Comparison of ENCODE assay signal across 10 mouse cellular contexts in genomic region chr6:80019861-80020230, GRCm38 (mm10). TPM values are rescaled to one million over a fixed set of nuclear protein-coding genes. Genes with fewer than 3 reads are reported as not detected.
DNase-seq lines count a peak whose midpoint lies in the region; ATAC-seq and TF ChIP-seq lines count a peak whose summit lies in the region.
"Had no signal": no experiment of that assay in that cellular context is flagged by ENCODE, and none has a peak within 500 bp of the region (broad histone marks: within the 10 kb centered on the region; RNA-seq: fewer than 3 reads in every experiment).

No protein-coding gene starts in this region.

- no peaks in the 10 kb centered on the region for H3K36me3 ChIP-seq in heart, embryonic 14.5 days (ENCODE audit: control insufficient read depth, insufficient read depth, low read length)
- peaks cover 6% of the 10 kb centered on the region; the same call in 1 of the 2 replicates for H3K36me3 ChIP-seq in forebrain, postnatal 0 days (ENCODE audit: insufficient read depth)
- H3K36me3 ChIP-seq in midbrain, embryonic 12.5 days = no peaks in the 10 kb centered on the region
- H3K36me3 ChIP-seq: liver, embryonic 13.5 days had no signal

- DNase-seq in heart, adult 9 months (ENCODE audit: low spot score in 2 of 2) = no peak
- DNase-seq in forebrain, postnatal 0 days = peak; percentile 63
- no peak for DNase-seq in spleen, postnatal 14 days (ENCODE audit: low spot score in 2 of 2)
- DNase-seq in urinary bladder, postnatal 25 days (ENCODE audit: low spot score) = no peak
- DNase-seq: liver, embryonic 13.5 days had no signal

- H3K4me1 ChIP-seq in heart, embryonic 14.5 days (ENCODE audit: control insufficient read depth in 2 of 2, insufficient read depth in 2 of 2, low read length in 2 of 2) = no peaks in the 10 kb centered on the region
- no peaks in the 10 kb centered on the region; the same call in 1 of the 2 replicates for H3K4me1 ChIP-seq in cortical plate, adult 2 months (ENCODE audit: control insufficient read depth, insufficient read depth, low read length)
- no peaks in the 10 kb centered on the region for H3K4me1 ChIP-seq in forebrain, postnatal 0 days (ENCODE audit: insufficient read depth)
- peaks cover 4% of the 10 kb centered on the region; the same call in 1 of the 2 replicates for H3K4me1 ChIP-seq in midbrain, embryonic 12.5 days
- H3K4me1 ChIP-seq: liver, embryonic 13.5 days had no signal

- peak overlapping the region; percentile 28 for H3K9ac ChIP-seq in heart, embryonic 14.5 days (ENCODE audit: low read length)
- H3K9ac ChIP-seq in forebrain, postnatal 0 days = peak overlapping the region; percentile 47
- H3K9ac ChIP-seq in midbrain, embryonic 12.5 days (replicated peaks) = peak overlapping the region; percentile 59
- H3K9ac ChIP-seq: liver, embryonic 13.5 days had no signal

- ATAC-seq in heart, embryonic 14.5 days (ENCODE audit: insufficient number of reproducible peaks, insufficient read depth, low FRiP score, low read depth) = no peak
- peak; percentile 45; the same call in 1 of the 2 replicates for ATAC-seq in forebrain, postnatal 0 days
- peak; percentile 52 for ATAC-seq in midbrain, embryonic 12.5 days (ENCODE audit: low FRiP score, low read depth)
- ATAC-seq in granulocyte monocyte progenitor cell, adult 5-6 weeks (replicated peaks; ENCODE audit: poor library complexity, severe bottlenecking) = no peak; the same call in 1 of the 2 replicates

- no peak for TF ChIP-seq CTCF in cortical plate, adult 2 months (IDR thresholded peaks at IDR 0.05; ENCODE audit: extremely low read depth, insufficient read depth, low read length)
- TF ChIP-seq CTCF in forebrain, postnatal 0 days (IDR thresholded peaks at IDR 0.05; ENCODE audit: low read depth) = no peak

- H3K4me2 ChIP-seq in heart, embryonic 14.5 days (ENCODE audit: low read length) = peak overlapping the region; percentile 69
- peak overlapping the region; percentile 55 for H3K4me2 ChIP-seq in forebrain, postnatal 0 days (ENCODE audit: low read depth)
- H3K4me2 ChIP-seq in midbrain, embryonic 12.5 days (replicated peaks) = peak overlapping the region; percentile 74

- H3K4me3 ChIP-seq in heart, embryonic 14.5 days (ENCODE audit: control insufficient read depth in 1 of 2, insufficient read depth in 1 of 2, low read depth in 1 of 2, low read length in 2 of 2) = peak overlapping the region; percentile 41
- H3K4me3 ChIP-seq in cortical plate, adult 2 months (ENCODE audit: insufficient read depth, low read length) = peak overlapping the region; percentile 52
- peak overlapping the region; percentile 51 for H3K4me3 ChIP-seq in forebrain, postnatal 0 days (ENCODE audit: low read depth, low read length)
- peak overlapping the region; percentile 48 for H3K4me3 ChIP-seq in midbrain, embryonic 12.5 days
- H3K4me3 ChIP-seq: liver, embryonic 13.5 days had no signal

- H3K27ac ChIP-seq in heart, embryonic 14.5 days (replicated peaks in 1 of 2; ENCODE audit: control insufficient read depth in 1 of 2, insufficient read depth in 1 of 2, low read depth in 2 of 2, low read length in 2 of 2) = no peak overlapping the region
- peak overlapping the region; percentile 21; the same call in 1 of the 2 replicates for H3K27ac ChIP-seq in cortical plate, adult 2 months (ENCODE audit: insufficient read depth, low read length)
- H3K27ac ChIP-seq in forebrain, postnatal 0 days (ENCODE audit: low read depth, low read length) = no peak overlapping the region
- H3K27ac ChIP-seq in midbrain, embryonic 12.5 days (replicated peaks) = no peak overlapping the region
- H3K27ac ChIP-seq: liver, embryonic 13.5 days had no signal

- no peaks in the 10 kb centered on the region for H3K9me3 ChIP-seq in heart, embryonic 14.5 days (ENCODE audit: control insufficient read depth, low read length)
- H3K9me3 ChIP-seq in forebrain, postnatal 0 days (ENCODE audit: low read length) = no peaks in the 10 kb centered on the region
- H3K9me3 ChIP-seq in midbrain, embryonic 12.5 days = no peaks in the 10 kb centered on the region
- H3K9me3 ChIP-seq: liver, embryonic 13.5 days had no signal

- no peaks in the 10 kb centered on the region for H3K27me3 ChIP-seq in heart, embryonic 14.5 days (ENCODE audit: control insufficient read depth, insufficient read depth, low read length)
- no peaks in the 10 kb centered on the region for H3K27me3 ChIP-seq in forebrain, postnatal 0 days (ENCODE audit: insufficient read depth, low read length)
- H3K27me3 ChIP-seq in midbrain, embryonic 12.5 days = no peaks in the 10 kb centered on the region
- H3K27me3 ChIP-seq: liver, embryonic 13.5 days had no signal

- 4% methylated on average over 10 of the region's 10 CpGs for WGBS in heart, embryonic 14.5 days
- WGBS in forebrain, postnatal 0 days = 2% methylated on average over 10 of the region's 10 CpGs
- WGBS in midbrain, embryonic 12.5 days = 4% methylated on average over 10 of the region's 10 CpGs

- no peak for TF ChIP-seq POLR2A in cortical plate, adult 2 months (IDR thresholded peaks at IDR 0.05; ENCODE audit: extremely low read depth, insufficient read depth, low read length)

RNA-seq across cellular contexts. Expression of gene Lrrtm4, which starts 1.2 kb away (rescaled TPM):
- 0.44 and 0.68 TPM in 2 replicates for polyA plus RNA-seq in heart, embryonic 14.5 days (2014; fragmentation: Nextera tagmentation; extraction: Ambion mirVana)
- polyA plus RNA-seq in cortical plate, adult 2 months (2012; rRNA removed) = 30.5 and 32.3 TPM in 2 replicates
- total RNA-seq in forebrain, postnatal 0 days (2014; rRNA removed) = 26.7 and 31.9 TPM in 2 replicates
- 10.9 and 14.5 TPM in 2 replicates for polyA plus RNA-seq in forebrain, postnatal 0 days (2015; fragmentation: Nextera tagmentation; extraction: Ambion mirVana)
- polyA plus RNA-seq in midbrain, embryonic 12.5 days (2016; fragmentation: Nextera tagmentation; extraction: Ambion mirVana) = 4.0 and 5.7 TPM in 2 replicates
- total RNA-seq in granulocyte monocyte progenitor cell, adult 5-6 weeks (2014; fragmentation: Nextera tagmentation) = not detected in 2 replicates
- total RNA-seq in granulocyte monocyte progenitor cell, adult 5-6 weeks (2017) = not detected in 2 replicates
- total RNA-seq: ES-E14 had no signal

Comparison
In these comparisons a context has a peak if more than half of its experiments do, and no peak if none do; other contexts are left out.
1. ATAC-seq: peak in forebrain, postnatal 0 days (single experiment) and midbrain, embryonic 12.5 days (single experiment); none in heart, embryonic 14.5 days (single experiment) and granulocyte monocyte progenitor cell, adult 5-6 weeks (single experiment).
2. Peak in every context shown above with its lines, with median percentiles within 50 percentile points of each other: H3K4me2 ChIP-seq, H3K4me3 ChIP-seq and H3K9ac ChIP-seq.